Mouse (Mus musculus): ENCODE results near the gene Pou2f3.
A peak's percentile ranks its signal among the peaks of the same experiment; 100 is the strongest.

Gene Pou2f3

GRCm38 (mm10) chr9:43210190-43210682 lies at the start of gene Pou2f3:
Gene Pou2f3, minus strand, starts transcription at chr9:43210369.
- peak; percentile 82 to 91 for DNase-seq

DNA sequence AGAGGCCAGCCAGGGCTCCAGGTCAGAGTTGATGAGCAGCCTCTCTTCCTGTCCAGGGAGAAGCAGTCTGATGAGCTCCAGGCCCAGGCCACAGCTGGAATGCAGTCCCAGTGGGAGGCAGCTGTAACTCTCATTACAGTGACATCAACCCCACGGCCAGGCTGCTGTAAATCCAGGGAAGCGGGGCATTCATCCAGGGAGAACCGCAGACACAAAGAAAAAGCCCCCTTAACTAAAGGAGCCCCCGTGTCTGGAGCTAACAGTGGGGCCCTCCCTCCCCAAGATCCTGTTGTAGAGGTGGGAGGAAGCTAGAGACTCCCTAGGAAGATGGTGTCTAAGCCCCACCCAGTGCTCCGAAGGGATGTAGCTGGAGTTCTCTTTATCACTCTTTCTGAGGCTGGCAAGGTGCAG lies 43.1 kb upstream of the Pou2f3 start:
- peak; percentile 64 to 80 for DNase-seq

- no peak for DNase-seq
Observed at GRCm38 (mm10) chr9:43252790-43253189, 42.6 kb upstream of the Pou2f3 start.

GRCm38 (mm10) chr9:43251786-43252185 lies 41.6 kb upstream of the Pou2f3 start:
- DNase-seq, result no peak

DNA sequence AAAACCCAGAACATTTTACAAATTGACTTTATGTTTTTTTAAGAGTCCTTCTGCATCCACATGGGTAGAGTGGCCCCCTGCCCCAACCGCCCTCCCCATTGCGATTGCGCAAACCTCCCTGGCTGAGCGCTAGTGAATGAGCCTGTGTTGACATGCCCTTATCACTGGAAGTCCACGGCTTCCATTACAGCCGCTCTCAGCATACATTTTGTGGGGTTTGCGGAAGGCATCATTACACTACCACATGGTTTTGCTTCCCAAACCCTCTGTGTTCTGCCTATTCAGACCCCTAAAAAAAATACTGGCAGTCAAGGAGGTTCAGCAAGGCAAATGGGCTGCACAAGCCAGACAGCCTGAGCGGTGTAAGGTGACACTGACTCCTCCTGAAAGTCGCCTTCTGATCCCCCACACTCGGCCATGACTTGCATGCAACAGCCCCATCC lies 36.6 kb upstream of the Pou2f3 start:
- no peak for DNase-seq

DNA sequence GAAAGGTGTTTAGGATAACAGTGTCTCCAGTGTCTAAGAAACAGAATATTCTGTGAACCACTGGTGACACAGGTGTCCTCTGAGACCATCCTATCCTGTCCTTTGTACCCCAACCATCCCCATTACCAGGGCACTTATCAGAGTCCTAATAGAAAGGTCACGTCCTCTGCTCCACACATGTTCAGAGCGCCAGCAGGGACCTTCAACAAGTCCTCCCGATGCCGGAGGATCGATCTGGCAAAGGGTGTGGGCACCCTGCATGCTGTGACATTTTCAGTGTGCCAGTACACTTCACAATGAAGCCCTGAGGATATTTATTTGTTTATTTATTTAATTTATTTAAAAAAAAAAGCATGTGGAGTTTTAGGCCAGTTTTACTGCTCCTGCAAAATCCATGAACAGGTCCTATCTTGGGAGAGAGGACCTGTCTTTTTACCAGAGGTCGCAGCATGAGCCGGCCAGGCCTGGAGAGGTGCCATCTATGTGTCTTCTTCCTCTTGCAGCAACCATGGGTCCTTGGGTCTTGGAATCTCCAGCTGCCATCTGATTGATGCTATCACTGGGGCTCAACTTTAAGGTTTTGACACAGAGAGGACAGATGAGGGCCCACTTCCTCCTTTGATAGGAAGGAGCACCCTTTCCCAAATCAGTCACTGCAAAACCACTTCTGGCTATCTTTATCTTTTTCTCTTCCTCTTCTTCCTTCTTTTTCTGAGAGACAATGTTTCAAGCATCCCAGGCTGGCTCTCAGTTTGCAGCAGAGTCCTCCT lies 35.8 kb upstream of the Pou2f3 start:
- no peak for DNase-seq

DNA sequence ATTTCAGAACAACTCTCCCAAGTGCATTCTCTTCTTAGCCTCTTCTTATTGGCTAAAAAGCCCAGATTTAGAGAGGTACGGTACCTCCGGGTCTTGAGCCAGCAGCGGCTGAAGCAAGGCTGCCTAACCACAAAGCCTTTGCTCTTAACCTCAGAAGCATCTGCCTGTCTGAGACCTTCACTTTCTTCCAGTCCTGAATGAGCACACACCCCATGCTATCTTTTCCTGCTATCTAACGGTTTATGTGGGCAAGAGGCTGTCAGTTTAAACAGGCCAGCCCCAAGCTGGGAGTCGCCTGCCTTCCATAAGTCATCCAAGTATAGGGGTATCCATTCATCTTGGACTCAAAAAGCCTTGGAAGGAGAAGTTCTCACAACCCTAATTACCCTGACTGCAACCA lies 32.3 kb upstream of the Pou2f3 start:
- no peak for DNase-seq

DNA sequence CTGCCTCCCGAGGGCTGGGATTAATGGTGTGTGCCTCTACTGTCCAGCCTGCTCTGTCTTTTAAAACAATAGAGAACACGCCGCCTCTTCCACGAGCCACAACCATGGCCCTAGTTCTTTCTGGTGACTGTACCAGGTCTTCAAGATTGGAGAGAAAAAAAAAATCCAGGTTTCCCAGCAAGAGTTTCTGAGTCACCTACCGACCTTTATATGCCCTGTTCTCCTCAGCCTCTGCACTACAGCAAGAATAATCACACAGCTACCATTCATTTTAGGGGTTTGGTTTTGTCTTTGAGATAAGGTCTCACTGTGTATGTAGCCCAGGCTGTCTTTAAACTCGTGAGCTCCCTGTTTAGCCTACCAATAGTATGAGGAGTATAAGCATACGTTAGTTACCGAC lies 31.8 kb upstream of the Pou2f3 start:
- DNase-seq, result no peak

DNA sequence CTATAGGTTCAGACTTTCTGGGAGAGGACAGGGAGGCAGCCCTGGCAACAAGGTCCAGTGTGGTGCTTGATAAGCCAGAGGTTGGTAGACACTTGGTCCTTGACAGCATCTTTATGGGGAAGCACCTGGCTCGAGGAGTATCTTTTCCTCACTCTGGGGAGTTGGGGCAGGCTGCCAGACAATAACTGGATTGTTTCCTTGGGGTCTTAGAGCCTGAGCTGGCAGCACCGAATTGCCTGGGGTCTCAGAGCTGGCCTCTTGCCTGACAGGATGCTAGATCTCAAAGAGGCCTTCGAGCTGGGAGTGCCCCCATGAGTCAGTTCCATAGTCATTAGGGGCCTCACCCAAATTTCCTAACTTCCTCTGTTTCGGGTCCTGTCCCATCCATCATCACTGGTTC lies 31.1 kb upstream of the Pou2f3 start:
- no peak for DNase-seq

GRCm38 (mm10) chr9:43240594-43240900 lies 30.4 kb upstream of the Pou2f3 start:
- no peak for DNase-seq

DNA sequence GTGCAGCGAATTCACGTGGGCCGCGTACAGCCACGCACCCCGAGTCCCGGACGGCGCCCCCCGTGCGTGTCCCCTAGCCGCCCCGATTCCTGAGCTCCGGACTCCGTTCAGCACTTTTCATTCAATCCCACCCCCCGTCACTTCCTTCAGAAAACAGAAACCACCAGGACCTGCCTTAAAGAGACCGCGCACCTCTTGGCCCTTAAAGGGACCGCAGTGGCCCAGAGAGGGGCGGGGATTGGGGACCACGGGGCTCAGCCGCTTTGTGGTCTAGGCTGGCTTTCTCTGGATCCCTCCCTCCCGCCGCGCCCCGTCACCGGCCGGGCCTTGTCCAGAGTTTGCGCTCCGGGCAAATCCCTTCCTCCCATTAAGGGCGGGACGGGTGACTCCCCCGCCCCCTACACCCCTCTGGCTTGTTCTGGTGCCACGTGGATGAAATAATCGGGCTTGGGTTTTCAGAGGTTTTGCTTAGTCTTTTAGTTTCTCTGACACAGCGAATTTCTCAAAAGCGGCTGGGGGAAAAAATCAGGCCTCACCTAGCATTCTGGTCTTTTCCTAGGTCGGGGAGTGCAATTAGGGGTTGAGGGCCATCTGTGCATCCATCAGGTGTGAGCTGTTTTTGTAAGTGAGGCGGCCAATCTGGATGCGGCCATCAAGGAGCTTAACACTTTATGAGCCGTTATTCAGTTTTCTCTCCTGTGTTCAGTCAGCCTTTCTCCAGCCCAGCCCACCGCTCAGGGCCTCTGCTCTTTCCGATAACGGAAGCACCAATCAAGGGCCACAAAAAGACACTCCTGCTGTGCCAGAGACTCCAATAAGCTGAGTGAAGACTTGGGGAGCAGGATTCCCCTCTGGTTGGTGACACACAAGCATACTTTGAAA lies 29.8 kb upstream of the Pou2f3 start, which contains the start of gene Oaf:
Gene Oaf (minus strand): TSS at position 200 of the 882 bp plus-strand sequence.
- peak; percentile 88 to 97 for DNase-seq

GRCm38 (mm10) chr9:43238631-43239545 lies 28.7 kb upstream of the Pou2f3 start:
- peak in 1 of 2 experiments; percentile 37 for DNase-seq

DNA sequence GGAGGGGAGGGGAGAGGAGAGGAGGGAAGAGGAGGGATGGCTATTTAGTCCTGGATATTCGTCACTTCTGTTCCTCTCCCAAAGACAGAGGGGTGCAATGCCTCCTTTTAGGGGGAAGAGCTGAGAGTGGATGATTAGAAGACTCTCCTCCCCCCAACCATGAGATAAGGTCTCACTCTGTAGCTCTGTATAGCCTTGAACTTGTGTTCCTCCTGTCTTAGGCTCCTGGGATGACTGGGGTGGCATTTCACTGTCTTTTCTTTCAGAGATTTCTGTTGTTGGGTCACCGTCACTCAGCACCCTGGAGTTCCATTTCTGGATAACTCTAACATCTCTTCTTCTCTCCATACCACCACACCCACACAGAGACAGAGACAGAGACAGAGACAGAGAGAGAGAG lies 28.0 kb upstream of the Pou2f3 start:
- DNase-seq, result no peak

DNA sequence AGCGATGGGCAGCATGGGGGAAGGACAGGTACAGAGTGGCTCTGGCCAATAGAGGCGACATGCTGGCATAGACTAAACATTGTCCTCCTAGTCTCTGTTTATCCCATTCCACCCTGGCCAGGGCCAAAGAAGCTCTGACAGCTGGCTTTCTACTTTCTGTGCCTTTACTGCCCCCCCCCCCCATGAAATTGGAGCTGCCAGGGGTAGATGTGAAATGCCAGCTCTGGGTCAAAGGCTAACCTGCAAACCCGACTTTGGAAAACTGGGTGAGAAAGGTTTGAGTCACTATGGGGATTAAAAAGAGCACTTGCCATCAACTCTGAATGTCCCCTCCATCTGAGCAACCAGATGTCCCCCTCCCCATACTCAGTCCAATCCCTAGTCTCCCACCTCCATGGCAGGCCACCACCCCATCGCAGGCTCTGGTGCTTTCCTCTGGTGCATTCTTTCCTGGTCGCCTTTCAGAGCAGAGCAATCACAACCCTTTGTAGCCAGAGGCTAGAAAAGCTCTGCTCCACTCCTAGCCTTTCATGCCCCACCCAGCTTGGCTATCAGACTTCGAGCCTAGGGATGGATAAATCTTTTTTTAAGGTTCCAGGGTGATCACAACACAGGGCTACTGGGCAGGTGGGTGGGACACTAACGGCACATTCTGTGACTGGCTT lies 27.1 kb upstream of the Pou2f3 start:
- no peak for DNase-seq

DNA sequence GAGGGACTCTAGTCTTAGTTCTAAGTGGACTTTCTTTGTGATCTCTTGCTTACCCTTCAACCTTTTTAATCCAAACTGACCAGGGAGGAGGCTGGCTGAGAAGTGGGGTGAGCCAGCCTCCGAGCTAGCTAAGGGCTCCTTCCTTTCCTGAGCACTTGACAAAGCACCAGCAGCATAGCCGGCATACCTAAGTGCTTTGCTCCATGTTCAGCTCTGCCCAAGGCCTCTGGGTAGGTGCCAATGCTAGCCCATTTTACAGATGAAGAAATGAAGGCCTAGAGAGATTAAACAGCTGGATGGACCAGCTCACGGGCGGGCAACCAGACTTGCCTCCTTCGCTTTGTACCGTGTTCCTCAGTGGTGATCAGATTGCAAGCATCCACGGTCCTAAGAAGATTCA lies 26.4 kb upstream of the Pou2f3 start:
- no peak for DNase-seq

DNA sequence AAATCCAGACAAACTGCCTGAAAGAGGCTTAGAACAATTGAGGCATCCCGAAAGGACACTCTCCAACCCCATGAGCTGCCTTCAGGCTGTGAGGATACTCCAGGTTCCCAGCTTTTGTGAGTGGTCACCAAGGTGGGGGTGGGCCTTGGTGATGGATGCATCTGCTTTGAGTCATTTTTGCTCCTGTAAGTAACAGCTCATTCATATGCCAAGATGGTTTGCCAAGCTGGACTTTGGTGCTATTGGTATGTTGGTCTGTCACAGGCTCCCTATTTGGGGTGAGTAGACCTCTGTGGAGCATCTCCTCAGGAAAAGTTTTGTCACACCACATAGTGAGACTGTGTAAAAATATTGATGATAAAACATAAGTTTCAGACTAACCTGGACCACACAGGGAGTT lies 25.9 kb upstream of the Pou2f3 start:
- DNase-seq, result no peak

- peak; percentile 79 to 89 for DNase-seq
Observed at GRCm38 (mm10) chr9:43235336-43235735, 25.2 kb upstream of the Pou2f3 start.

GRCm38 (mm10) chr9:43234496-43234895 lies 24.3 kb upstream of the Pou2f3 start:
- DNase-seq, result no peak

- no peak for DNase-seq
Observed at GRCm38 (mm10) chr9:43233515-43233914, 23.3 kb upstream of the Pou2f3 start.

DNA sequence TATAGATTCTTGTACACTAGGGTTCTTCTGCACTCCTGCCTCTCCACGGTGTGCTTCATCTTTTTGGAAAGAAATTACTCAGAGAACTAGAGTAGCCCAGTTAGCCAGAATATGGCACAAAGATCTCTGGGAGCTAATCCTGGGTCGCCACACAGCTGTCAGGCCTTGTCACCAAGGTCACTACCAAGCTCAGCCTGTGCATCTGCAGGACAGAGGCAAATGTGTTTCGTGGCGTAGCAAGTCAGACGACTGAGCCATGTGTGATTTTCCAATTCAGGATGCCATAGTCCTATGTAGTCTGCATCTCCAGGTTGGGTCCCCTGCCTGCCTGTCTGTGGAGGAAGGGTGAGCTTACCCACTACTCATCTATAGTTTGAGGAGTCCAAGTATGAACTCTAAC lies 22.9 kb upstream of the Pou2f3 start:
- no peak for DNase-seq

DNA sequence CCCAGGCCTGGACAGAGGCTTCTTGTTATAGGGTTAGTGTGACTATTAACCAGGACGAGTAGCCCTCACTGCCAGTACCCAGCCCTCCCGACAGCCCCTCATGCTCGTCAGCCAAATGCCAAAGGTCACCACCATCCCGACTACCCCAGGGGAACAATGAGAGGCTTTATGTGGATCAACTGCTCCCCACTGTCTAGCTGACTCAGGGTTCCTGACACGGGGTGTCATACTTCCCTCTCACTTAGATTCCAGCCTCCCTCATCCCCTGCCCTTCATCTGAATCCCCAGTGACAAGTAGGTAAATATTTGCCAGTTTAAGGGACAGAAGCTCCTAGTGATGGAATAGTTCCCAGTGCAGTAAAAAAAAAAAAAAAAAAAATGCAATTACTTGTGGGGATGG lies 22.1 kb upstream of the Pou2f3 start:
- no peak for DNase-seq

DNA sequence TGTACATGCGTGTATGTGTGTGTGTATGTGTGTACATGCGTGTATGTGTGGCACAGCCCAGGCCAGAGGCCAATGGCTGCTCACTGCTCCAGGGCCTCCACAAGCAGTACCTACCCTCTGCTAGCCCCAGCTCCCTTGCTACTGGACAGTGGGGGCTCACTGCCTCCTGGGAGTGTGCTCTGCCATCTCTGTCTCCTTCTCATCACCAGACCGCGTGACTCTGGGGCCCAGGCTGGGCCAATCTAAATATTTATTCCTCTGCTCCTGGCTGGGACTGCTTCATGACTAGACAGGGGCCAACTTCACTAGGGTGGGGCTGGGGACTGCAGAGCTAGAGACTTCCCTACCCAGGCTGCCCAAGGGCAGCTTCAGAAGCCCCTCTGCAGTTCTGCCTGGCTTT lies 21.6 kb upstream of the Pou2f3 start:
- no peak for DNase-seq
